ENCODE assay signal across 37 mouse cellular contexts in the genomic region with DNA sequence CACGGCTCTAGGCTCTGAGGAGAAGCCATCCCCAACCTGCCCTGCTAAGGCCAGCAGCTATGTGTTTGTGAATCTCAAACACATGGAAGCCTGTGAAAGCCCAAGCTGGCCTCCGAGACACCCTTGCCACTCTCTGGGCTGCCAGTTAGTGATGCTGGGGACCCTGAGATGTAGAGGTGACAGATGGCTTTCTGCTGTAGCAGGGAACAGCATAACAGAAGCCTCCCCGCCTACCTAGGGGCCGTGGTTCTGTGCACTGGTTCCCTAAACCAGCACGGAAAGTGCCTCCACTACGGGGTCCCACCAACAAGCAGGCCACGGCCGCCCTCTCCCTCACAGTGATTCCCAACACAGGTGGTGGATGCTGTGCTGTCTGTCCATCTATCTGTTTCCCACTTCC. TPM values are rescaled to one million over a fixed set of nuclear protein-coding genes. Genes with fewer than 3 reads are reported as not detected.
"Had no signal": no experiment of that assay in that cellular context is flagged by ENCODE, and none has a peak within 500 bp of the region (broad histone marks: within the 10 kb centered on the region; RNA-seq: fewer than 3 reads in every experiment).

No protein-coding gene starts in this region.

- DNase-seq: liver; liver, embryonic 13.5 days; liver, postnatal 0 days; lung, adult 18-20 months; lung, adult 2 months; lung, embryonic 14.5 days; lung, postnatal 10 days; lung, postnatal 14 days; lung, postnatal 36 days; lung, postnatal 4 days; midbrain, embryonic 14.5 days had no signal

- H3K4me3 ChIP-seq: limb, embryonic 10.5 days; limb, embryonic 12.5 days; limb, embryonic 13.5 days; limb, embryonic 15.5 days; liver, embryonic 12.5 days; liver, embryonic 13.5 days; liver, embryonic 15.5 days; lung, embryonic 15.5 days; megakaryocyte, embryonic 14.5 days; midbrain, embryonic 10.5 days; midbrain, embryonic 12.5 days; midbrain, embryonic 13.5 days; midbrain, embryonic 15.5 days; myocyte; neural tube, embryonic 12.5 days; neural tube, embryonic 13.5 days had no signal

- H3K27ac ChIP-seq: limb, embryonic 10.5 days; limb, embryonic 12.5 days; limb, embryonic 13.5 days; limb, embryonic 15.5 days; liver, embryonic 12.5 days; liver, embryonic 13.5 days; liver, embryonic 14.5 days; liver, embryonic 15.5 days; lung, embryonic 15.5 days; macrophage; midbrain, embryonic 10.5 days; midbrain, embryonic 12.5 days; midbrain, embryonic 13.5 days; midbrain, embryonic 15.5 days; neural tube, embryonic 12.5 days; neural tube, embryonic 13.5 days had no signal

RNA-seq across cellular contexts. Expression of a gene that starts 43.0 kb away (rescaled TPM):
- total RNA-seq: liver, adult 2 months; megakaryocyte progenitor cell, adult 5-6 weeks; megakaryocyte-erythroid progenitor cell, adult 5-6 weeks; monocyte, adult 5-6 weeks had no signal

RNA-seq across cellular contexts. Expression of a gene that starts 52.6 kb away (rescaled TPM):
- total RNA-seq: left cerebral cortex, postnatal 14 days; left cerebral cortex, postnatal 25 days; left cerebral cortex, postnatal 36 days; left cerebral cortex, postnatal 4 days; liver, adult 2 months; megakaryocyte progenitor cell, adult 5-6 weeks; megakaryocyte, adult 5-6 weeks; megakaryocyte-erythroid progenitor cell, adult 5-6 weeks; monocyte, adult 5-6 weeks had no signal
